Mouse (Mus musculus) midbrain, embryonic 14.5 days (tissue): ENCODE data around the gene Olfr1441. TPM values are rescaled to one million over a fixed set of nuclear protein-coding genes. Genes with fewer than 3 reads are reported as not detected.

Source experiments
- ATAC-seq: fragments of 200-750 bp; cut with Nextera tagmentation; 2 replicates; pipeline ENCODE4 v1.8.0; 2017; ENCODE audit warnings: moderate number of reproducible peaks, moderate library complexity; ENCODE audit not compliant: low FRiP score, low TSS enrichment
- DNase-seq: peaks from one replicate; pipeline ENCODE4 v3.0.0-alpha.2; 2015
- H3K27ac ChIP-seq: fragments of 300-500 bp; sonication (generic); replicated peaks from 2 replicates; pipeline ENCODE4 v1.5.1; 2014; ENCODE audit warnings: mild to moderate bottlenecking, low read depth, low read length, moderate library complexity
- H3K27me3 ChIP-seq: fragments of 300-500 bp; sonication (generic); 2 replicates; pipeline ENCODE4 v1.6.1; 2014; ENCODE audit warnings: low read length, control low read depth, mixed read lengths; ENCODE audit not compliant: control insufficient read depth, insufficient read depth
- H3K36me3 ChIP-seq: fragments of 300-500 bp; sonication (generic); 2 replicates; pipeline ENCODE4 v1.6.1; 2014; ENCODE audit warnings: low read length, control low read depth; ENCODE audit not compliant: control insufficient read depth, insufficient read depth
- H3K4me1 ChIP-seq: fragments of 300-500 bp; sonication (generic); 2 replicates; pipeline ENCODE4 v1.6.1; 2014; ENCODE audit warnings: mild to moderate bottlenecking, antibody characterized with exemption, low read length, control low read depth; ENCODE audit not compliant: control insufficient read depth, insufficient read depth
- H3K4me2 ChIP-seq: fragments of 300-500 bp; sonication (generic); 2 replicates; pipeline ENCODE4 v1.6.1; 2014; ENCODE audit warnings: mild to moderate bottlenecking, low read length, moderate library complexity
- H3K4me3 ChIP-seq: fragments of 300-500 bp; sonication (generic); replicated peaks from 2 replicates; pipeline ENCODE4 v1.5.1; 2014; ENCODE audit warnings: low read depth, low read length
- H3K9ac ChIP-seq: fragments of 300-500 bp; sonication (generic); replicated peaks from 2 replicates; pipeline ENCODE4 v1.6.1; 2014; ENCODE audit warnings: mild to moderate bottlenecking, low read length, moderate library complexity
- H3K9me3 ChIP-seq: fragments of 300-500 bp; sonication (generic); 2 replicates; pipeline ENCODE4 v1.6.1; 2016; ENCODE audit warnings: low read length, control low read depth, mixed read lengths; ENCODE audit not compliant: control insufficient read depth
- WGBS: fragments of 180-500 bp; shearing (Covaris S2); extraction: QIAGEN DNeasy Blood & Tissue Kit; methylation state at CpG from one replicate; pipeline ENCODE4 v1.1.7; 2014; 5-methylcytosine and 5-hydroxymethylcytosine counted together
- polyA plus RNA-seq: library from polyadenylated mRNA; unstranded; fragments of >200 nt; fragmentation: Nextera tagmentation; extraction: Ambion mirVana; gene quantifications from 2 replicates; pipeline ENCODE4 v1.2.1, GENCODE M21; 2014

Gene Olfr1441
- polyA plus RNA-seq, 1 experiment from 2014 or later, result not detected

GRCm38 (mm10) chr19:12466204-12466603, 49.0 kb downstream of the Olfr1441 start:
- ATAC-seq, result peak; percentile 51; the same call in 1 of the 2 replicates
- no peaks in the 10 kb centered on the region for H3K9me3 ChIP-seq
- 35% methylated on average over 7 of the region's 7 CpGs for WGBS
- H3K4me3 ChIP-seq, result no peak overlapping the region
- H3K4me1 ChIP-seq, result no peaks in the 10 kb centered on the region
- no peaks in the 10 kb centered on the region for H3K27me3 ChIP-seq
- H3K9ac ChIP-seq, result no peak overlapping the region
- H3K27ac ChIP-seq, result no peak overlapping the region
- H3K36me3 ChIP-seq, result peaks cover 38% of the 10 kb centered on the region
- DNase-seq, result peak; percentile 75
- no peak overlapping the region for H3K4me2 ChIP-seq

GRCm38 (mm10) chr19:12467436-12467835, 50.2 kb downstream of the Olfr1441 start:
- H3K36me3 ChIP-seq, result peaks cover 49% of the 10 kb centered on the region
- H3K9ac ChIP-seq, result no peak overlapping the region
- ATAC-seq, result no peak
- no peak overlapping the region for H3K4me3 ChIP-seq
- no peaks in the 10 kb centered on the region for H3K27me3 ChIP-seq
- no peak overlapping the region for H3K27ac ChIP-seq
- H3K4me1 ChIP-seq, result no peaks in the 10 kb centered on the region
- DNase-seq, result peak; percentile 59
- WGBS, result 84% methylated on average over 5 of the region's 5 CpGs
- H3K9me3 ChIP-seq, result no peaks in the 10 kb centered on the region
- no peak overlapping the region for H3K4me2 ChIP-seq

- ATAC-seq (no peak), DNase-seq (no peak)
- no peak overlapping the region for H3K4me2 ChIP-seq
- no peak overlapping the region for H3K27ac ChIP-seq
- H3K4me3 ChIP-seq, result no peak overlapping the region
- no peaks in the 10 kb centered on the region for H3K9me3 ChIP-seq
- H3K36me3 ChIP-seq, result peaks cover 79% of the 10 kb centered on the region
- 72% methylated on average over 3 of the region's 3 CpGs for WGBS
- H3K9ac ChIP-seq, result no peak overlapping the region
- 0 out of 2 replicates have a peak, but pooled peaks cover 4% of the 10 kb centered on the region for H3K4me1 ChIP-seq
- H3K27me3 ChIP-seq, result no peaks in the 10 kb centered on the region
Measured at GRCm38 (mm10) chr19:12471866-12472265, 54.6 kb downstream of the Olfr1441 start.

GRCm38 (mm10) chr19:12472381-12472976, 55.2 kb downstream of the Olfr1441 start:
- ATAC-seq, result no peak
- 90% methylated on average over 5 of the region's 5 CpGs for WGBS
- no peak for DNase-seq

More at GRCm38 (mm10) chr19:12472381-12472976, 55.2 kb downstream of the Olfr1441 start:
- Histone ChIP-seq H3K9ac (no peak overlapping the region), H3K9me3 (no peaks in the 10 kb centered on the region), H3K27ac (no peak overlapping the region), H3K4me1 (0 out of 2 replicates have a peak, but pooled peaks cover 4% of the 10 kb centered on the region), H3K36me3 (peaks cover 81% of the 10 kb centered on the region), H3K27me3 (no peaks in the 10 kb centered on the region), H3K4me3 (no peak overlapping the region), H3K4me2 (no peak overlapping the region)

Other genes starting within 250 kb of the Olfr1441 start
- not detected in 2 replicates for gene Olfr1555-ps1, start 247.3 kb upstream of the Olfr1441 start, polyA plus RNA-seq
- gene Olfr1431, start 216.8 kb upstream of the Olfr1441 start, polyA plus RNA-seq, result not detected in 2 replicates
- not detected in 2 replicates for gene Olfr1432, start 184.8 kb upstream of the Olfr1441 start, polyA plus RNA-seq
- not detected in 2 replicates for gene Olfr262, start 175.8 kb upstream of the Olfr1441 start, polyA plus RNA-seq
- not detected in 2 replicates for gene Olfr235, start 156.4 kb upstream of the Olfr1441 start, polyA plus RNA-seq
- not detected in 2 replicates for gene Olfr1434, start 137.6 kb upstream of the Olfr1441 start, polyA plus RNA-seq
- gene Olfr1436, start 118.3 kb upstream of the Olfr1441 start, polyA plus RNA-seq, result not detected in 2 replicates
- not detected in 2 replicates for gene Olfr1437, start 92.3 kb upstream of the Olfr1441 start, polyA plus RNA-seq
- gene Olfr1438-ps1, start 81.5 kb upstream of the Olfr1441 start, polyA plus RNA-seq, result not detected in 2 replicates
- gene Olfr1440, start 30.2 kb upstream of the Olfr1441 start, polyA plus RNA-seq, result not detected in 2 replicates
- not detected in 2 replicates for gene Pfpl, start 10.5 kb downstream of the Olfr1441 start, polyA plus RNA-seq
- 1.00 and 1.1 TPM in 2 replicates for gene Mpeg1, start 43.3 kb downstream of the Olfr1441 start, polyA plus RNA-seq
- gene Dtx4, start 84.0 kb downstream of the Olfr1441 start, polyA plus RNA-seq, result 35.7 and 46.0 TPM in 2 replicates
- gene Fam111a, start 128.3 kb downstream of the Olfr1441 start, polyA plus RNA-seq, result 4.5 and 8.3 TPM in 2 replicates
- gene Gm4952, start 182.5 kb downstream of the Olfr1441 start, polyA plus RNA-seq, result 0.12 TPM in 1 of 2 replicates, not detected in the other
- gene Glyat, start 215.9 kb downstream of the Olfr1441 start, polyA plus RNA-seq, result not detected in 2 replicates